Mouse (Mus musculus): ENCODE measurements around the gene Atg101. TPM values are rescaled to one million over a fixed set of nuclear protein-coding genes. Genes with fewer than 3 reads are reported as not detected.

Atg101 gene
- polyA plus RNA-seq, 1 experiment from 2014 or later, result 80.1 TPM

GRCm38 (mm10) chr15:101332370-101332769 lies 48.3 kb downstream of the Atg101 start:
- no peak for ATAC-seq (replicated peaks; ENCODE audit: low FRiP score)
- no peaks in the 10 kb centered on the region for H3K9me3 ChIP-seq (replicated peaks)
- WGBS, result 77% methylated on average over 4 of the region's 4 CpGs
- peaks cover 22% of the 10 kb centered on the region for H3K4me1 ChIP-seq
- no peak overlapping the region for H3K4me3 ChIP-seq (replicated peaks)
- H3K4me2 ChIP-seq, result no peak overlapping the region
- H3K9ac ChIP-seq, result no peak overlapping the region
- no peak overlapping the region for H3K27ac ChIP-seq
- no peaks in the 10 kb centered on the region for H3K27me3 ChIP-seq
- no peaks in the 10 kb centered on the region for H3K36me3 ChIP-seq

GRCm38 (mm10) chr15:101333165-101333564 lies 49.1 kb downstream of the Atg101 start:
- no peaks in the 10 kb centered on the region for H3K27me3 ChIP-seq
- H3K9me3 ChIP-seq (replicated peaks), result no peaks in the 10 kb centered on the region
- no peak for ATAC-seq (replicated peaks; ENCODE audit: low FRiP score)
- no peaks in the 10 kb centered on the region for H3K36me3 ChIP-seq
- H3K9ac ChIP-seq, result no peak overlapping the region
- H3K4me2 ChIP-seq, result no peak overlapping the region
- WGBS, result 4% methylated on average over 1 of the region's 1 CpGs
- H3K27ac ChIP-seq, result no peak overlapping the region
- peaks cover 20% of the 10 kb centered on the region for H3K4me1 ChIP-seq
- H3K4me3 ChIP-seq (replicated peaks), result no peak overlapping the region

- Histone ChIP-seq H3K9me3 (replicated peaks) (no peaks in the 10 kb centered on the region), H3K9ac (no peak overlapping the region), H3K4me2 (no peak overlapping the region), H3K27ac (no peak overlapping the region), H3K4me1 (peaks cover 20% of the 10 kb centered on the region), H3K36me3 (no peaks in the 10 kb centered on the region), H3K4me3 (replicated peaks) (no peak overlapping the region), H3K27me3 (no peaks in the 10 kb centered on the region)
- 69% methylated on average over 4 of the region's 4 CpGs for WGBS
- no peak for ATAC-seq (replicated peaks; ENCODE audit: low FRiP score)
These were observed 49.6 kb downstream of the Atg101 start for GRCm38 (mm10) chr15:101333648-101334047.

- Histone ChIP-seq H3K9me3 (replicated peaks) (no peaks in the 10 kb centered on the region), H3K36me3 (no peaks in the 10 kb centered on the region), H3K27me3 (0 out of 2 replicates have a peak, but pooled peaks cover 4% of the 10 kb centered on the region), H3K9ac (no peak overlapping the region), H3K4me1 (peaks cover 5% of the 10 kb centered on the region; the same call in 1 of the 2 replicates), H3K4me3 (replicated peaks) (no peak overlapping the region), H3K4me2 (peak overlapping the region; percentile 20; the same call in 1 of the 2 replicates), H3K27ac (peak overlapping the region; percentile 29; the same call in 1 of the 2 replicates)
- 53% methylated on average over 24 of the region's 24 CpGs for WGBS
- ATAC-seq (replicated peaks; ENCODE audit: low FRiP score), result no peak
These were observed 52.6 kb downstream of the Atg101 start for GRCm38 (mm10) chr15:101336474-101337174.

- Histone ChIP-seq H3K27me3 (0 out of 2 replicates have a peak, but pooled peaks cover 4% of the 10 kb centered on the region), H3K9ac (no peak overlapping the region), H3K36me3 (no peaks in the 10 kb centered on the region), H3K4me3 (replicated peaks) (no peak overlapping the region), H3K4me2 (no peak overlapping the region), H3K9me3 (replicated peaks) (no peaks in the 10 kb centered on the region), H3K4me1 (peaks cover 5% of the 10 kb centered on the region; the same call in 1 of the 2 replicates), H3K27ac (no peak overlapping the region)
- ATAC-seq (replicated peaks; ENCODE audit: low FRiP score), result no peak
- 75% methylated on average over 4 of the region's 4 CpGs for WGBS
These were observed 54.3 kb downstream of the Atg101 start for GRCm38 (mm10) chr15:101338359-101338758.

- Histone ChIP-seq H3K4me1 (peaks cover 5% of the 10 kb centered on the region; the same call in 1 of the 2 replicates), H3K27ac (no peak overlapping the region), H3K9me3 (replicated peaks) (no peaks in the 10 kb centered on the region), H3K4me2 (no peak overlapping the region), H3K4me3 (replicated peaks) (no peak overlapping the region), H3K9ac (no peak overlapping the region), H3K36me3 (no peaks in the 10 kb centered on the region), H3K27me3 (0 out of 2 replicates have a peak, but pooled peaks cover 4% of the 10 kb centered on the region)
- ATAC-seq (replicated peaks; ENCODE audit: low FRiP score), result peak; percentile 63
- 0% methylated on average over 2 of the region's 2 CpGs for WGBS
These were observed 55.5 kb downstream of the Atg101 start for GRCm38 (mm10) chr15:101339537-101339936.

Other genes starting within 250 kb of the Atg101 start
- gene Gm47841, start 236.9 kb upstream of the Atg101 start, polyA plus RNA-seq (2015; fragmentation: Nextera tagmentation; extraction: Ambion mirVana), result not detected in 2 replicates
- 0.22 and 0.44 TPM in 2 replicates for gene Fignl2, start 205.7 kb upstream of the Atg101 start, polyA plus RNA-seq (2015; fragmentation: Nextera tagmentation; extraction: Ambion mirVana)
- gene Ankrd33, start 168.5 kb upstream of the Atg101 start, polyA plus RNA-seq (2015; fragmentation: Nextera tagmentation; extraction: Ambion mirVana), result not detected in 2 replicates
- gene Acvrl1, start 155.8 kb upstream of the Atg101 start, polyA plus RNA-seq (2015; fragmentation: Nextera tagmentation; extraction: Ambion mirVana), result 17.2 and 18.4 TPM in 2 replicates
- 6.2 and 6.4 TPM in 2 replicates for gene Acvr1b, start 110.2 kb upstream of the Atg101 start, polyA plus RNA-seq (2015; fragmentation: Nextera tagmentation; extraction: Ambion mirVana)
- 4.7 TPM in 2 replicates for gene Grasp, start 60.1 kb upstream of the Atg101 start, polyA plus RNA-seq (2015; fragmentation: Nextera tagmentation; extraction: Ambion mirVana)
- 9.8 and 10.0 TPM in 2 replicates for gene Nr4a1, start 30.0 kb upstream of the Atg101 start, polyA plus RNA-seq (2015; fragmentation: Nextera tagmentation; extraction: Ambion mirVana)
- gene 6030408B16Rik, start 8.9 kb downstream of the Atg101 start, polyA plus RNA-seq (2015; fragmentation: Nextera tagmentation; extraction: Ambion mirVana), result 18.1 and 19.9 TPM in 2 replicates
- 1.6 and 2.3 TPM in 2 replicates for gene Krt80, start 85.9 kb downstream of the Atg101 start, polyA plus RNA-seq (2015; fragmentation: Nextera tagmentation; extraction: Ambion mirVana)
- gene Krt7, start 126.8 kb downstream of the Atg101 start, polyA plus RNA-seq (2015; fragmentation: Nextera tagmentation; extraction: Ambion mirVana), result 69.4 and 73.4 TPM in 2 replicates
- not detected in 2 replicates for gene Krt87, start 154.5 kb downstream of the Atg101 start, polyA plus RNA-seq (2015; fragmentation: Nextera tagmentation; extraction: Ambion mirVana)
- gene Krt88, start 163.5 kb downstream of the Atg101 start, polyA plus RNA-seq (2015; fragmentation: Nextera tagmentation; extraction: Ambion mirVana), result 0.17 and 0.18 TPM in 2 replicates
- not detected in 2 replicates for gene Krt81, start 179.5 kb downstream of the Atg101 start, polyA plus RNA-seq (2015; fragmentation: Nextera tagmentation; extraction: Ambion mirVana)
- gene Krt86, start 189.2 kb downstream of the Atg101 start, polyA plus RNA-seq (2015; fragmentation: Nextera tagmentation; extraction: Ambion mirVana), result not detected in 2 replicates
- not detected in 2 replicates for gene Krt83, start 207.2 kb downstream of the Atg101 start, polyA plus RNA-seq (2015; fragmentation: Nextera tagmentation; extraction: Ambion mirVana)
- gene Gm49425, start 233.0 kb downstream of the Atg101 start, polyA plus RNA-seq (2015; fragmentation: Nextera tagmentation; extraction: Ambion mirVana), result not detected in 2 replicates
- gene Krt84, start 248.5 kb downstream of the Atg101 start, polyA plus RNA-seq (2015; fragmentation: Nextera tagmentation; extraction: Ambion mirVana), result 0.31 TPM in 1 of 2 replicates, not detected in the other